Mouse (Mus musculus): ENCODE measurements around the gene Scn9a.

DNA sequence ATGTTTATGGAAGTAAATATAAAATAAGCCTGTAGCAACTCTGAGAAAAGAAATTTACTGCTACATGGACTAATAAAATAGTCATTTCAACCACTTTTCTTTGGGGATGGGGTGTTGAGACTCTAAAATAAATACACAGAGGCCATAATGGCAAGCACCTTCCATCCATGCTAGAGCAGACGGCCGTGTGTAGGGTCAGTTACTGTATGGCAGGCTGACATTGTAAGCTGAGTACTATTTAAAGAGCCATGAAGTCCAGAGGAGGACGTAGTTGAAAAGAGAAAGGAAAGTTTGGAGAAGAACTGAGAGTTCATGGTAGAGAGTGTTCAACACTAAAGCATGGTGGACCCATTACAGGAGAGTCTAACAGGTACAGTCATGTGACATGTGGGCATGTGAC, 86.5 kb downstream of the Scn9a start:
- no peak for TF ChIP-seq CTCF (IDR thresholded peaks at IDR 0.05; ENCODE audit: control insufficient read depth, insufficient read depth, insufficient read length)
- no peak for TF ChIP-seq MYOG (IDR thresholded peaks at IDR 0.05; ENCODE audit: control insufficient read depth, extremely low read depth, insufficient read length)
- no peak for TF ChIP-seq MYOD1 (IDR thresholded peaks at IDR 0.05; ENCODE audit: control insufficient read depth, insufficient read length, low read depth)
- TF ChIP-seq MAX (IDR thresholded peaks at IDR 0.05) = no peak
- TF ChIP-seq USF1 (IDR thresholded peaks at IDR 0.05; ENCODE audit: low read depth) = no peak
- TF ChIP-seq FOSL1 (IDR thresholded peaks at IDR 0.05; ENCODE audit: insufficient read depth, low read length, poor library complexity, severe bottlenecking) = no peak

All from C2C12 (cell line).